Mouse (Mus musculus) common myeloid progenitor, adult 5-6 weeks (primary cell): ENCODE results near the gene Atg16l2. TPM values are rescaled to one million over a fixed set of nuclear protein-coding genes. Genes with fewer than 3 reads are reported as not detected.

Experiments
- ATAC-seq: replicated peaks from 2 replicates; pipeline ENCODE4 v1.8.0; 2016; ENCODE audit warnings: low read depth, mild to moderate bottlenecking, moderate TSS enrichment, inconsistent platforms; ENCODE audit not compliant: poor library complexity, severe bottlenecking
- total RNA-seq: library from RNA; stranded (forward); fragments of 200-1000, 187-1606 nt; gene quantifications from 2 replicates; pipeline ENCODE4 v1.2.3, GENCODE M21; 2017

Gene Atg16l2
- 8.9 and 11.3 TPM in 2 replicates for total RNA-seq

DNA sequence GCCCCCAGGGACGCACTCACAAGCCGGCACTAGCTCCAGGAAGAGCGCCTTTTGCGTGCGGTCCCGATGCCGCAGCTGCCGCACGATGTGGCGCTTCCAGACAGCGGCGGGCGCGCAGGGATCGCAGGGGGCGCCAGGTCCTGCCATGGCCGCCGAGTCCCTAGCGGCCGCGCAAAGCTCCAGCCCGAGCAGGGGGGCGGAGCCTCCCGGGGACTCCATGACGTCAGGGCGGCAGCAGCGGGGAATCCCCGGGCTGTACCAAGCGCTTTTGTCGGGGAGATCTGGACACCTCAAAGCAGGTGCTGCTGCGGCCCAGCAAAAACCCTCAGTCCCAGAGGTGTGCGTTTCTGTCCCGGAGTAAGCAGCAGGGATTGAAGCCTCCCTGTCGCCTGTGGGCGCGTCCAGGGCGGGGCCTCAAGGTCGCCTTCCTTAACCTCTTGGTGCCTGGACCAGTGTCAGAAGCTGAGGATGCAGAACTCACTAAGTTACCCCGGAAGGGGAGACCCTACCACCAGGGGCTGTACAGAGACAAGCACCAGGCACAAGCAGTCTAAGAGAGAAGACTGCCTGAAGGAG is at the start of gene Atg16l2:
Gene Atg16l2, minus strand, starts transcription at position 371 of the 576 bp plus-strand sequence.
- peak; percentile 88 for ATAC-seq

DNA sequence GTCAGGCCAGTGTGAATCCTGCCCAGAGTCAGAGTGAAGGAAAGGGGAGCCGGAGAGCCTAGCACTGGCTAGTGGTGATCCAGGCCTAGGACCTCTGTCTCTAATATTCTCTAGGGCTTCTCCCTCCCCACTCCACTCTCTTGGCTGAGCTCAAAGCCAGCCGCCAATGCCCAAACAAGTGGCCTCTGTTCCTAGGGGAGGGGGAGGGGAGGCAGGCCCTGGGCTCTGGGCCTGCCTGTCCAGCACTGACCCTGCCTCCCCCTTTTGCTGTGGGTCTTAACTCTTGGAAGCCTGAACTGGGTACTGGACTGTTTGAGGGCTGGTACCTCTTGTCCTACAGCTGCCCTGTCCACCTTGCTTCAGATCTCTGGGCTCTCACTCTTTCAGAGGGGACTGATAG is 47.8 kb upstream of the Atg16l2 start:
- no peak for ATAC-seq

DNA sequence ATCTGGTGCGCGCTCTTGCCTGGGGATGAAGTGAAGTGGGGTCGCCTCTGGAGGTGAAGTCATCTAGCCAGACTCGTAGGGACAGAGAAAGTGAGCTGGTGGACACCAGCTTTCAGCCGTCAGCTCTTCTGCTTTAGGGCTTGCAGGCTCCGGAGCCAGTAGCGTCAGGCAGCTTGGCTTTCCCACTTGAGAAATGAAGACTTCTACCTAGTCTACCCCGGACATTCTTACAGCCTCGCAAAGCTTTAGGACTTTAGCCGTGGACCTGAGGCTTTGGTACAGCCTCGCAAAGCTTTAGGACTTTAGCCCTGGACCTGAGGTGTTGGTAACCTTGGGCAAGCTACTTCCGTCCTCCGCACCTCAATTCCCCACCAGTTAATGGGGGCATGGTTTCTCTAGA is 46.3 kb upstream of the Atg16l2 start:
- ATAC-seq: no peak

DNA sequence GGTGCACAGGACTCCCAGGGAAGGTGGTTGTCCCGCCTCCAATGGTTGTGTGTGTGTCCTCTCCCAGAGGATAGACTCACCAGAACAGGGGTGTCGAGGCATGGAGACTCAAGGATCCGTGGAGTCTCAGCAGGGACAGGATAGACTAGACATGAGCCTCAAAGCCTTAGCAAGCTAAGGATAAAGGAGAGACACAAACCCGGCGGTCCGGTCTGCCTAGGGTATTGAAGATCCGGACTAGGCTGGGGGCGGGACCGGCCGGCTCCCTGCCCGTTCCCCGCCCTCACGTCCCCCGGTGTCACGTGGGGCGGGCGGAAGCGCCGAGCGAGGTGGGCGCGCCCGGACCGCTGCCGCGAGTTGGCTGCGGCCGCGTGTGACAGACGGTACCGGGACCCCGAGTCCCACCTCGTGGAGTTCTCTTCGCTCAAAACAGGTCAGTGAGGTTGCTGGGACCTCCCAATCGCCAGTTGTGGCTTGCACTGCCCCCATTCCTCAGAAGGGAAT is 45.8 kb upstream of the Atg16l2 start, which contains the start of gene Arap1:
Gene Arap1, plus strand, starts transcription at position 301 of the 504 bp plus-strand sequence.
- ATAC-seq: peak; percentile 62

DNA sequence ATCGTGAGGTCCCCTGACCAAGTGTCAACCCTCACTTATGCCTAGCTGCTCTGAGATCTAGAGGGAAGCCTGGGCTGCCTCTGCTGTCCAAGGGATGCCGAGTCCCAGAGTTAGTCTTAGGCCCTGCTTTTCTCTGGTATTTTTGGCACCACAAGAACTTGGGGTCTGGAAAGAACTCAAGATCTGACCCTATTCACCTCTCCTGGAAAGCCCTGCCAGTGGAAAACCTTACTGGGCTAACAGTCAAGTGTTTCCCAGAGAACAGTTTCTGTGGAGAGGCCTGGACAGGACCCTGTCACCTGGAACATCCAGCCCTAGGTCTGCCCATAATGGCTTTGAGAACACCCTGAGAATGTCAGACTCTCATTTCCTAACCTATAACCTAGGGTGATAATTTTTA is 44.9 kb upstream of the Atg16l2 start:
- no peak for ATAC-seq

DNA sequence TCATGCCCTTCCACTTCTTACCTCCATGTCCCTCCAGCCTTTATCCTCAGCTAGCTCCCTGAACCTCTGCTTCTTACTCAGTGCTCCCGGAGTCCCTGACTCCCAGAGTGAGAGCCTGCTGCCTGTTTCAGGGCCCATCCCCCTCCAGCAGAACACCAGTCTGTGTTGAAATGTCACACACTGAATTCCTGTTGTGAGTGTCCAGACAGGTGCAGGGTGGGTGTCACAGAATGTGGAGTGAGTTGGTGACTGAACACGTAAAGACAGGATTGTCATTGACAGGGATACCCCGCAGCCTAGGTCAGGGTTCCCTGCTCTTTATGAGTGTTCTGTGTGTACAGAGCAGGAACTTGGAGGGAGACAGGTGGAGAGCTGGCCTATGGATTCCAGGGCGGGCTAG is 42.8 kb upstream of the Atg16l2 start:
- no peak for ATAC-seq

DNA sequence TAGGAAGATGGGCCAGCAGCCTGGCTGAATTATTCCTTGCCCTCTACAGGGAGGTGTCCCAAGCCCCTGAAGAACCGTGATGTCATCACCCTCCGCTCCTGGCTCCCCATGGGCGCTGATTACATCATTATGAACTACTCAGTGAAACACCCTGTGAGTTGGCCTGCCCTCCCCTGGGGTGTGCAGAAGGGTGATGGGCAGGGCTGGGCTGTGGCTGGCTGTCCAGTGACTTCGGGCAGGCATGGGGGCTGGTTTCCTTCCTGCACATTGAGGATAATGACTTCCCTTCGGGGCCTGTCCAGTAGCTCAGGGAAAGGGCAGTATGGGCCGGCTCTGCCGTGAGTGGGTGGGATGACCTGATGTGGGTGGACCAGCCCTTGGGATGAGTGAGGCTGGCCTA is 41.1 kb upstream of the Atg16l2 start:
- 0 out of 2 replicates have a peak, but pooled peaks have one; percentile 7 for ATAC-seq

DNA sequence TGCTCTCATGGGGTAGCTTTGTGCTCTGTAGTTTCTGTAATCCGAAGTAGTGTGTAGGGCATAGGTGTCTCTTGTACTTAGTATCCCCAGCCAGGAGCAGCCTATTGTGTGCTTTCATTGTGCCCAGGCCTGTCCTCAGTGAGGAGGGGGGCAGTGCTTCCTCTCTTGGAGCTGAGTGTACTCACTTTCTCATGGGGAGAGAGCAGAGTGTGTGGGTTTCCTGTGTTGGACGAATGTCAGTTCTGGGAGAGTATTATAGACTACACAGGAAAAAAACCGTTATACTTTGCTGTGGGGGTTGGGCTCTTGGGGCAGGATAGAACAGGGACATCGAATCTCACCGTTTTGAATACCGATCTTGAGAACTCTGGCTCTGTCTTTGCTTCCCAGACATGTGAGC is 39.4 kb upstream of the Atg16l2 start:
- peak; percentile 79 for ATAC-seq

DNA sequence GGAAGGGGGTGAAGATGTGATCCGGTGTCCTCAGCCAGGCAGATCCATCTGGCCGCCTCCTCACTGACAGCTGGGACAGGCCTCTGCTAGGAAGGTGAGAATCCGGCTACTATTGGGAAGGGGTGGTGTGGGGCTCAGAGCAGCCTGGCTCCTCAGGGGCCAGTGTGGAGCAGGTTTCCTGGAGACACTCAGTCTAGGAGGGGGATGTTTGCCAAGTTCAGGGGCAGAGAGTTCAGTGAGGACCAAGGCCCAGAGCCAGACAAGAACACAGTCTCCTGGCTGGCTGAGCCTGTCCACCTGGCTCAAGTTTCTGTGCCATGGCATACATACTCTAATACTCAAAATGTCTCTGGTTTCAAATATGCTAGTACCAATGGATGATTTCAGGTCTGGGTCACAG is 35.4 kb upstream of the Atg16l2 start:
- ATAC-seq: no peak

DNA sequence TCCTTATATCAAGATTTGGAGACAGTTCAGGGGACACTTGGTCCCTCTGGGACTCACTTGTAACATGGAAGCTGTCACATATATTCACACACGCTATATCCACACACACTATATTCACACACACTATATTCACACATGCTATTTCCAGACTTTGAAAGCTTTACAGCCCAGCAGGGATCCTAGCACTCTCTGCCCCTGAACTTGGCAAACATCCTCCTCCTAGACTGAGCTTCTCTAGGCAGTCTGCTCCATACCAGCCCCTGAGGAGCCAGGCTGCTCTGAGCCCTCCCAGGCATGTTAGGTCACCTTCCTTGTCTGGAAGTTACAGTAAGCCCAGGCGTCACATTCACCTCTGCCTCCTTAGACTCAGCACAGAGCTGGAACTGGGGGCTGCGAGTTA is 34.6 kb upstream of the Atg16l2 start:
- ATAC-seq: no peak

DNA sequence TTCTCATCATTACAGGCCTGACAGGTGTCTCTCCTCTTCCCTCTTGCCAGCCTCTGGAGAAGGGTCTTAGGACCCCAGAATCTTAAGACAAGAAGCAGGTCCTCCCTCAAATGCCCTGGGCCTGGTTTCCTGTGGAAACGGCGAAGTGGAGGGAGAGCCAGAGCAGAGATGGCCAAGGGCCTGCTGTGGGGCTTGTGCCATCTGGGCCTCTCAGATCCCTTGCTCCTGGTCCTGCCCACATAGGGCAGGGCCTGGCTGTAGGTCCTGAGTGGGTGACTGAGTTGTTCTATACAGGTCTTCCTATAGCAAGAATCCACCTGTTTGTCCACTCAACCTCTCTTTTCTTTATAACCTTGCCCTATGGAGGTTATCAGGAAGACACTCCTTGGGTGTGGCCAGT is 33.2 kb upstream of the Atg16l2 start:
- ATAC-seq: no peak

DNA sequence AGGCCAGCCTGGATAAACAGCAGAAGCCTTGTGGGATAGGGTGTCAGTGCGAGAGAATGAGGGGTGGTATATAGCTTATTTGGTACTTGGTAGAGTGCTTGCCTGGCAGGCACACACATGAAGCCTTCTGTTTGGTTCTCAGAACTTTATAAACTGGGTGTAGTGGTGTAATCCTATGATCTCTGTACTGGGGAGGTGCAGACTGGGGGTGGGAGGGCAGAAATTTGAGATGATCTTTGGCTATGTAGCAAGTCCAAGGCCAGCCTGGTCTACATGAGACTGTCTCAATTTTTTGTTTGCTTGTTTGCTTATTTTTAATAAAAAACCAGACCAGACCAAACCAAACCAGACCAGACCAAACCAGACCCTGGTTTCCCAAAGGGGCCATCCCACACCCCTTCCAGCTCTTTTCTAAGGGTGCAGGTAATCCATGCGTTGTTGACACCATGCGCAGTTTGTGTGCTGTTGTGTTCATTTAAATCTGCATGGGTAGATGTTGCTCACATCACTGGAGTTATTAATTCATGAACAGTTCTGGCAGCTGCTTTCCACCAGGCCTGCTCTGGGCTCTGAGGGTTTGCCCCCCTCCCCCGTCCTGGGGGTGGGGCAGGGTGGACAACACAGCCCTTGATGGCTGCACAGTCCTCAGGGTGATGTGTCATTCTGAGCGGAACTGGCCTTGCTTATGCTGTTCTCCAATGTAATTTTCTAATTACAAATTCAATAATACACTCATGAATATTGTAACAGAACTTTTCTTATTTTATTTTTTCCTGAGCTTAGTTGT is 30.2 kb upstream of the Atg16l2 start:
- no peak for ATAC-seq

DNA sequence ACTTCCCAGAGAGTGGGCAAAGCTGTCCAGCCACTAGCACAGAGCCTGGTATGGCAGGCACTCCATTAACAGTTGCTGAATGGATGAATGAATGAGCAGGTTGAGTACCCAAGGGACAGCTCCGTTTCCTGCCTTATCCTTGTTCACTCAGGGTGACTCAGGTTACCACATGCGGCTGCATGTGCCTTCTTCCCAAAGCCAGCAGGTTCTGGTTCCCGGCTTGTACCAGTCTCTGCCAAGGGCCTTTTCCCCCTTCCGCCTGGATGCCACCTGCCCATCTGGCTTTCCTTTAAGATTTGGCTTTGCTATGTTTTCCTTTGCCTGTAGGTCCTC is 28.8 kb upstream of the Atg16l2 start:
- no peak for ATAC-seq

DNA sequence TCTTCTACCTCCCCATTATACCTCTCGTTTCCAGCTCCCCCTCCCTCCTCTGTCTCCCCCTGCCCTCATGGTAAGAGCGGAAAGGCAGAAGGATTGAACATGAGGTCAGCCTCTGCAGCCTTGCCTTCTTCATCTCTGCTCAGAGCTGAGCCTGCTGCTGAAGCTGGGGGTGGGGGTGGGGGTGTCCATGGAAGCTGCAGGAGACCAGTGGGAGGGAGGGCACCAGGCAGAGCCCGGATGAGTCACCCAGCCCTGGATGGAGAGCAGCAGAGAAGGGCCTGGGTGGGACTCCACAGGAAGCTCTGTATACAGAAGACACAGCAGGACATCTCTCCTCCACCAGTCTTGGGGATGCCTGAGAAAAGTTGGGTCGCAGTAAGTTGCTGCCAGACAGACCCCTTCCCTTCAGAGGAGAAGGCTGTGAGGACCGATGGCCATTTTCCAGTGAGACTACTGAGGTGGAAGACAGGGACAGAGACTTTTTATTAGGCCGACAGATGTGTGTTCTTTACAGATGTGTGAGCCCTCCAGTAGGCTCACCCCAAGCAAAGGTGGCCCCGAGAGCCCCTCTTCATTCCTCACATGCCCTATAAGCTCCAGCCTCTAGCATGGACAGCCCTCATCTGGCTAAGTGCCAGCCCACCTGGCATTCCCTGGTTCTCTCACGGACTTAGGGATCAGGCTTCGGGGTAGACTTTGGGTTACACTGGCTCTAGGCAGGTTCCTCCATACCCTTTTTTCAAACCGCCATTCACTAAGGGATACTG is 28.2 kb upstream of the Atg16l2 start:
- no peak for ATAC-seq

DNA sequence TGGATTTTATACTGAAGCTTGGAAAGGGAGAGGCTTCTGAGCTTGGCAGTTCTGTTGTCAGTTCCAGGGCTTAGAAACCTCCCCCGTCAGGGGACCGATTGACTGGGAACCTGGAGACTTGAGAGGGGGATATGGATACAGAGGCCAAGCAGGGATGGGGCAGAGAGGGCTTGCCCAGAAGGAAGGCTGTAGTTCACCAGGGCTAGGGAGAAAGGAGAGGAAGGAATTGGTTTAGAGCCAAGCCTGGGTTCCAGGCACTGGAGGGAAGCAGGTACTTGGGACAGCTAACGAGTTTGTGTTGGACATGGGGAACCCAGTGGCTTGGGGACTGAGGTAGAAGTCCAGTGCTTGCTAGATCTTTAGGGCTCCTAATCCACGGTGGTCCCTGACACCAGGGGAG is 27.6 kb upstream of the Atg16l2 start:
- no peak for ATAC-seq

DNA sequence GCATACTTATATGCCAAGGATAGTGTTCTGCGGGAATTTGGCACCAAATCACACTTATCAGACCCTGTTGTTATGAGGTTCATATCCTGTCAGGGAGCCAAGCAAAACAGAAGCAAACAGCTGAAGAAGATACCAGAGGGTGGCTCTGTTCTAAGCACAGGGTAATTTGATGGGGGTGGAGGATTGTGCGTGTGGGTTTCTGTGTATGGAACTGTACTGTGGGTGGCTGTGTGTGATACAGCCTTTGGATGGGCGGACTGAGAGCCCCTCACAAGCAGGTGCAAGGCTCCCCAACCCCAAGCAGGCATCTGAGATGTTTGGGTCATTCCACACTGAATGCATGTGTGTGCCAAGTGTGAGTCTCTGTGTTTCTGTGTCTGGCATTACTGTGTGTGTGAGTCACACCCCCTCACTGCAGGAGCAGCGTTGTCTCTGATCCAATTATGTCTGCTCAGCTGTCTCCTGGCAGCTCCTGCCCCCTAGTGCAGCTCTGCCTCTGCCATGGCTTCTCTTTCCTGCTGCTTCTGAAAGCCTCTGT is 26.6 kb upstream of the Atg16l2 start:
- no peak for ATAC-seq

DNA sequence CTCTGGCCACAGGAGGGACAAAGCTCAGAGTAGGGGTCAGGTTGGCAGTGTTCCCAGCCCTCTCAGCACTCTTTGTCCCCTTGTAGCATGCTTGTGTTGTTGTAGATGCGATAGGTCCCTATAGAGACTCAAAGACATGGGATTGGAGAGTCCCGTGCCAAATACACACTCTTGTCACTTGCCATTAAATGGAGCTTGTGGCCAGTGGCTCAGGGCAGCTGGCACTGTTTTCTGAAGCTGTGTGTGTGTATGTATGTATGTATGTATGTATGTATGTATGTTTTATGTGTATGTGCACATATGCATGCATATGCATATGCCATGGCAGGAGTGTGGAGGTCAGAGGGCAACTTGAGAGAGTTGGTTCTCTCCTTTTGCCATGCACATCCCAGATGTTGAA is 25.7 kb upstream of the Atg16l2 start:
- ATAC-seq: no peak

DNA sequence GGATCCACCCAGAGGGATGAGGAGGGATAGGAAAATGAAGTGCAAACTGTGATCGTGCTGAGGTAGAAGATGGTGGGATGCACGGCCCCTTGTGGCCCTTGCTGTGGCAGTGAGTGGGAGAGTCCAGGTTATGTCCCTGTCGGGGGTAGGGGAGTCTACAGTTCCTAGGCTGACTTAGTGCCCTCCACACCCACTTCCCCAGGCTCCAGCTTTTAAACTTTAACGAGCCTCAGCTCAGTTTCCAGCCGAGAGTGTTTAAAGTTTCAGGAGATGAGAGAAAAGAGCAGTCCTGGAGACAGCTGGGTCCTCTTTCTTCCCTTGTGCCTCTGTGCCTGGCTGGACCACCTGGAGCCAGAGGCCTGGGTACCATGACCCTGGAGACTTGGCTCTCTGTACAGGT is 25.2 kb upstream of the Atg16l2 start:
- no peak for ATAC-seq

DNA sequence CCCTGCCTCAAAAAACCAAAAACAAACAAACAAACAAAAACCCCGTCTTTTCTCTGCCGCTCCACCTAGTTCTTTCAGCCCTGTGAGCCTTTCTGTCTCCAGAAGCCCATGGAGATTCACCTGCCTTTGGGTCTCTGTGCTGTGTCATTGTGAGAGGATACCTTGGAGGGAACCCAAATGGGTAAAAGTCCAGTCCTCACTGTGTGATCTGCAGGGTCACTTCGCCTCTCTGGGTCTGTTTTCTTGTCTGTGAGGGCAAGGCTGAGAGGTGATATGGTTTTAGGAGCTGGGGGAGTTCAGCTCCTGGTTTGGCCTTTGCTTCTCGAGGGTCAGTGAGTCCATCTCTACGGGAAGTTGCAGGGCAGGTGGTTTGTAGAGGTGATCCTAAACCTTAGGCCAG is 24.0 kb upstream of the Atg16l2 start:
- no peak for ATAC-seq

DNA sequence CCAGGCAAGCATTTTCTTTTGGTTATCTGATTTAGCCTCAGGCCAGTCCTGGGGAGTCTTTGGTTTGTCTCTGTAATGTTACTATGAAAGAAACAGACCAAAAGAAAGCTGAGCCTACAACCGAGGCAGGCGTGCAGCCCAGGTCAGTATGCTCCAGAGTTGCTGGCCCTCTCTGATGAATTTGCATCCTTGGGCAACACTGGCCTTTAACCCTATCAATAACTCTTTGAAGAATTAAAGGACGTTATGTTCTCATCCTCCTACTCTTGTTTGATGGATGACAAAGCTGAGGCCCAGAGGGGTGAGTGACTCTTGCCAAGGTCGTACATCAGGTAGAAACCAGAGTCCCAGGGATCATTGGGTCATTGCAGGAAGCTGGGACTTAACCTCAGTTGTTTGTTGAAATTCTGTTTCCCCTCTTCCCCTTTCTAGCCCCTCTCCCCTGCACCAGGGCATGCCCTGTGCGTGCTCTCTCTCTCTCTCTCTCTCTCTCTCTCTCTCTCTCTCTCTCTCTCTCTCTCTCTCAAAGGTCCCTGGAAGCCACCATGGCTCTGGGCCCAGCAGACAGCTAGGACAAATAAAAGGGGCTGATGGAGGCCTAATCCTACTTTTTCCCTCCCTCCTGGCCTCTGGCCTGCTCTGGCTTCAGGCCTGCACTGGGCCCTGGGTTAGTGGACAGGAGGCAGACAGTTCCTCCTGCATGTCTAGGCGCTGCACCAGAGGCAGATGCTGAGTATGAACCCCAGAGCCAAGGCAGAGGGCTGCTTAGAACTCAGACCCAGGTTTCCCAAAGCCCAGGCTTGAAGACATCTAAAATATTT is 22.3 kb upstream of the Atg16l2 start:
- ATAC-seq: no peak
